Comparison of ENCODE assay signal across 8 mouse cellular contexts in the genomic region with DNA sequence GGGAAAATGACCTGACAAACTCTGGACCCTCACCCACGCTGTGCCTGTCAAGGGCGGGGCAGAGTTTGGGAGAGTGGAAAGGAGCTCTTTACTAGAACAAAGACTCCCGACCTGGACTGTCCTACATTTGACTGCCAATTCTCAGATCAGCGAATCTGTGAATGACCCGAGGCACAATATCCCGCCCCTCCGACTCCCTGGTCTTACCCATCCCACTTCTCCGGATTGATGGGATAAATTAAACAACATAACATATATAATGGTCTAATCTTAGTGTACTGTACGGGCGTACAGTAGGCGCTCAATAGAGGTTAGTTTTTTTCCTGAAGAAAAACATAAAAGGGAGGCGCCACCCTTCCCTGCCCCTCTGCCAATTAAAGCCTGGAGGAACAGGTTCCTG. TPM values are rescaled to one million over a fixed set of nuclear protein-coding genes. Genes with fewer than 3 reads are reported as not detected.
A peak's percentile ranks its signal among the peaks of the same experiment; 100 is the strongest.
DNase-seq lines count a peak whose midpoint lies in the region; ATAC-seq and TF ChIP-seq lines count a peak whose summit lies in the region.

No protein-coding gene starts in this region.

- TF ChIP-seq CTCF in layer of hippocampus, adult 2 months (conservative IDR thresholded peaks at IDR 0.05), result no peak

- H3K36me3 ChIP-seq in embryonic facial prominence, embryonic 13.5 days, result no peaks in the 10 kb centered on the region
- H3K36me3 ChIP-seq in intestine, embryonic 15.5 days, result no peaks in the 10 kb centered on the region
- H3K36me3 ChIP-seq in neural tube, embryonic 13.5 days, result no peaks in the 10 kb centered on the region

- H3K4me3 ChIP-seq in layer of hippocampus, adult 2 months, result peak overlapping the region; percentile 64
- peak overlapping the region; percentile 74 for H3K4me3 ChIP-seq in embryonic facial prominence, embryonic 13.5 days
- peak overlapping the region; percentile 75 for H3K4me3 ChIP-seq in intestine, embryonic 15.5 days (replicated peaks)
- peak overlapping the region; percentile 67 for H3K4me3 ChIP-seq in neural tube, embryonic 13.5 days

- no peaks in the 10 kb centered on the region for H3K27me3 ChIP-seq in embryonic facial prominence, embryonic 13.5 days
- H3K27me3 ChIP-seq in intestine, embryonic 15.5 days (replicated peaks), result no peaks in the 10 kb centered on the region
- peaks cover 3% of the 10 kb centered on the region; the same call in 1 of the 2 replicates for H3K27me3 ChIP-seq in neural tube, embryonic 13.5 days

- no peak overlapping the region for H3K27ac ChIP-seq in layer of hippocampus, adult 2 months
- no peak overlapping the region for H3K27ac ChIP-seq in embryonic facial prominence, embryonic 13.5 days
- no peak overlapping the region for H3K27ac ChIP-seq in intestine, embryonic 15.5 days
- H3K27ac ChIP-seq in neural tube, embryonic 13.5 days (replicated peaks), result no peak overlapping the region

- no peak for DNase-seq in layer of hippocampus, adult 2 months (ENCODE audit: low spot score in 2 of 2)
- DNase-seq in layer of hippocampus, adult 9-10 months (ENCODE audit: low spot score), result no peak
- DNase-seq in layer of hippocampus, adult 11-12 months (ENCODE audit: low spot score), result no peak
- DNase-seq in urinary bladder, adult 18-20 months (ENCODE audit: low spot score in 2 of 2), result no peak
- no peak for DNase-seq in urinary bladder, postnatal 36 days (ENCODE audit: low spot score in 2 of 2)

- H3K9ac ChIP-seq in embryonic facial prominence, embryonic 13.5 days, result peak overlapping the region; percentile 71
- peak overlapping the region; percentile 60; the same call in 1 of the 2 replicates for H3K9ac ChIP-seq in intestine, embryonic 15.5 days
- peak overlapping the region; percentile 72 for H3K9ac ChIP-seq in neural tube, embryonic 13.5 days

- ATAC-seq in embryonic facial prominence, embryonic 13.5 days (ENCODE audit: insufficient number of reproducible peaks, insufficient read depth, low FRiP score, low TSS enrichment, low read depth), result no peak
- 0 out of 2 replicates have a peak, but pooled peaks have one; percentile 7 for ATAC-seq in intestine, embryonic 15.5 days
- peak; percentile 45 for ATAC-seq in neural tube, embryonic 13.5 days (ENCODE audit: low read depth)

- H3K4me1 ChIP-seq in embryonic facial prominence, embryonic 13.5 days, result peaks cover 39% of the 10 kb centered on the region
- peaks cover 34% of the 10 kb centered on the region for H3K4me1 ChIP-seq in intestine, embryonic 15.5 days (replicated peaks)
- peaks cover 31% of the 10 kb centered on the region for H3K4me1 ChIP-seq in neural tube, embryonic 13.5 days (replicated peaks)

- WGBS in embryonic facial prominence, embryonic 13.5 days, result 18% methylated on average over 12 of the region's 12 CpGs
- 38% methylated on average over 12 of the region's 12 CpGs for WGBS in intestine, embryonic 15.5 days
- WGBS in neural tube, embryonic 13.5 days, result 12% methylated on average over 12 of the region's 12 CpGs

- peak overlapping the region; percentile 100 for H3K4me2 ChIP-seq in embryonic facial prominence, embryonic 13.5 days
- H3K4me2 ChIP-seq in intestine, embryonic 15.5 days (replicated peaks), result peak overlapping the region; percentile 97
- peak overlapping the region; percentile 100 for H3K4me2 ChIP-seq in neural tube, embryonic 13.5 days

- no peaks in the 10 kb centered on the region for H3K9me3 ChIP-seq in embryonic facial prominence, embryonic 13.5 days
- H3K9me3 ChIP-seq in intestine, embryonic 15.5 days, result no peaks in the 10 kb centered on the region
- H3K9me3 ChIP-seq in neural tube, embryonic 13.5 days, result no peaks in the 10 kb centered on the region

RNA-seq across cellular contexts. Expression of a gene that starts 0.7 kb away (rescaled TPM):
- total RNA-seq in layer of hippocampus, adult 2 months (2021), result 1 to 10 TPM in 1 of 2 experiments, under 1 TPM in 1; 0.74 to 1.5 TPM
- polyA plus RNA-seq in embryonic facial prominence, embryonic 13.5 days (2015; fragmentation: Nextera tagmentation; extraction: Ambion mirVana), result 6.4 and 7.1 TPM in 2 replicates
- 8.1 and 9.8 TPM in 2 replicates for polyA plus RNA-seq in intestine, embryonic 15.5 days (2015; fragmentation: Nextera tagmentation; extraction: Ambion mirVana)
- 2.5 and 3.3 TPM in 2 replicates for polyA plus RNA-seq in neural tube, embryonic 13.5 days (2015; fragmentation: Nextera tagmentation; extraction: Ambion mirVana)

RNA-seq across cellular contexts. Expression of a gene that starts 28.2 kb away (rescaled TPM):
- total RNA-seq in layer of hippocampus, adult 2 months (2021), result 10 to 100 TPM; 45.1 to 47.4 TPM
- polyA plus RNA-seq in embryonic facial prominence, embryonic 13.5 days (2015; fragmentation: Nextera tagmentation; extraction: Ambion mirVana), result 540 and 613 TPM in 2 replicates
- 269 and 285 TPM in 2 replicates for polyA plus RNA-seq in intestine, embryonic 15.5 days (2015; fragmentation: Nextera tagmentation; extraction: Ambion mirVana)
- 235 and 273 TPM in 2 replicates for polyA plus RNA-seq in neural tube, embryonic 13.5 days (2015; fragmentation: Nextera tagmentation; extraction: Ambion mirVana)

RNA-seq across cellular contexts. Expression of a gene that starts 34.7 kb away (rescaled TPM):
- total RNA-seq in layer of hippocampus, adult 2 months (2021), result 1 to 10 TPM; 2.5 to 3.1 TPM
- 10.9 and 11.6 TPM in 2 replicates for polyA plus RNA-seq in embryonic facial prominence, embryonic 13.5 days (2015; fragmentation: Nextera tagmentation; extraction: Ambion mirVana)
- 4.6 and 5.4 TPM in 2 replicates for polyA plus RNA-seq in intestine, embryonic 15.5 days (2015; fragmentation: Nextera tagmentation; extraction: Ambion mirVana)
- polyA plus RNA-seq in neural tube, embryonic 13.5 days (2015; fragmentation: Nextera tagmentation; extraction: Ambion mirVana), result 8.6 and 8.8 TPM in 2 replicates
